Mouse (Mus musculus) olfactory bulb, adult 2 months (tissue): ENCODE results near the gene Ppfibp1.

Experiments used
- CTCF ChIP-seq: fragments of 200-500 bp; IDR thresholded peaks from 2 replicates; pipeline ENCODE4 v1.5.1; 2012; ENCODE audit warnings: low read depth, mild to moderate bottlenecking, low read length, moderate library complexity; ENCODE audit not compliant: insufficient read depth
- POLR2A ChIP-seq: fragments of 200-500 bp; IDR thresholded peaks from 2 replicates; pipeline ENCODE4 v1.6.1; 2012; ENCODE audit warnings: mild to moderate bottlenecking, low read depth, low read length, moderate library complexity; ENCODE audit not compliant: insufficient read depth

GRCm38 (mm10) chr6:146847402-146847801, 40.9 kb upstream of the Ppfibp1 start:
- TF ChIP-seq CTCF (no peak), POLR2A (no peak)
